Mouse (Mus musculus) hematopoietic stem cell, adult 5-6 weeks (primary cell): ENCODE results near the gene Nr4a1. TPM values are rescaled to one million over a fixed set of nuclear protein-coding genes. Genes with fewer than 3 reads are reported as not detected.

Experiments used
- ATAC-seq, 2 experiments: fragments of 125-278 bp in 1 of 2; replicated peaks in 1 of 2; 2 replicates each; pipeline ENCODE4 v1.8.0; 2016 to 2017; ENCODE audit warnings: inconsistent platforms in 2 of 2, mild to moderate bottlenecking in 2 of 2, moderate number of reproducible peaks in 2 of 2, low read depth in 1 of 2, moderate TSS enrichment in 1 of 2; ENCODE audit not compliant: low FRiP score in 2 of 2, poor library complexity in 2 of 2, severe bottlenecking in 2 of 2, insufficient read depth in 1 of 2, low TSS enrichment in 1 of 2
- total RNA-seq: library from RNA; stranded (forward); fragments of 172-1452, 232-1000 nt; gene quantifications from 2 replicates; pipeline ENCODE4 v1.2.3, GENCODE M21; 2017

Gene Nr4a1
- total RNA-seq = 246 and 344 TPM in 2 replicates

DNA sequence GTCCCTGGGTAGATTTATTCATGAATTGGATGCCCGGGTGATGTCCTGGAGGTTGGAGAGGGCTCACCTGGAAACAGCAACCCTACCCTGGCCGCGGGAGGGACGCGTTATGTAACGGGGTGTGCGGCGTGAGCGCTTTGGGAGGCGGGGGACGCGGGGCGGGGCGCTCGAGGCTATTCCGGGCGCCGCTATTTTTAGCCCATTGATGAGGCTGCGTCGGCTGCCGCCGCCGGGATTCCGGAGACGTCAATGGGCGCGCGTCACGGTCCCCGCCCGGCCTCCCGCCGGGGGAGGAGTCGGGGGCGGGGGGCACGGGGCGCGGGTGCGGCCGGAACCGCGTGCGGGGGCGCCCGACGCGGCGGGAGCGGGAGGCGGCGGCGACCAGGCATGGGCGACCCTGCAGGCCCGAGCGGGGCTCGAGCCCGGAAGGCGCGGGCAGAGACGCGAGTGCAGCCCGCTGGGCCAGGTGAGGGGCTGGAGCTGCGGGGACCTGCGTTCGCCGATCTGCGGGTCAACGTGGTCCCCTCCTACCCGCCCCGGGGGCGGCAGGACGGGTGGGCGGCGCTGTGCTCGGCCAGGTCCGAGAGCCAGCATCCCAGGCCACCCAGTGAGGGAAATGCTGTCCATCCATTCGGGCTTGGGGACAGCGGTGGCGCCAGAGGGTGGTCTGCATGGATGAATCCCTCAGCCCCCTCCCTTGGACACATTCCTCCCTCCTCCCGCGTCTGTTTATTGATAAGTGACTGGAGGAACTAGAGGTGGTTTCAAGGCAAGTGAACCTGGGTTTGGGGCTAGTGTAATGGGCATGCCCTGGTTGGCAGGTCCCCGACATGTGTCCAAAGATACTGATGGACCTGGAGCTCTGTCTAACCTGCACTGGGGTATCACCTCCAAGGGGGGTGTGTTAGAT is at the start of gene Nr4a1:
Gene Nr4a1 (plus strand): TSS at position 384 of the 910 bp plus-strand sequence.
- peak; percentile 24 to 43; a peak in 2 of 4 replicates for ATAC-seq

DNA sequence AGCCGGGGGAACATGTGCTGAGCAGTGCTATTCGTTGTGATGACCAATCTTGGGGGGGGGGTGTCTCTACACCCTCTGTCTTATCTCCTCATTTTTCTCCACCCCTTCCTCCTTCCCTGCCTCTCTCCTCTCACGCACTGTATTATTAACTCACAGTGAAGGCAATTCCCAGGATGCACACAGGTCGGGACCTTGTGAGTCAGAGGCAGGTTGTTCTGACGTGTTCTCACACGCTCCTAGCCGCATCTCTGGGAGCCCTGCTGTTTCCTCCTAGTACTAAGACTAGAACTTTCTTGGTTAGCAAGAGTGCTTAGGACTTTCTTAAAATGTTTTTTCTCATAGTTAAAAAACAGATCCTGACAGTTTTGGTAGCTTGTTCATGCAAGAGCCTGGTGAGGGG is 49.3 kb upstream of the Nr4a1 start:
- no peak for ATAC-seq

DNA sequence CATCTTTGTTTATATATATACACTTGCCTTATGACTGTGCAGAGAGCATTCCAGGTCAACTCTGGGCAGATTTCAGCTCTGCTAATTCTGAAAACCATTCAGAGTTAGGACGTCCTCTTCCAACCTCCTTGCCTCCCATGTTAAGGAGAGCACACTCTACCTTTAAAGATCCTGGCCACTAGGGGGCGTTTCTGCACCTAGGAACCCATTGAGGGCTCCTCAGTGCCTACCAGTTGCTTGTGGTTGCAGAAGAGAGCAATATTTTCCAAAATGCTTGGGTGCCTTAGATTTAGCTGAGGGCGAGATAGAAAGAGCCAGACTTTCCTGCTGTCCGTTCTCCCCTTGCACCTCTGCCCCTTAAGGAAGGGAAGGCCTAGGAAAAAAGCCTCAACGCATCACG is 43.8 kb upstream of the Nr4a1 start:
- ATAC-seq = 0 out of 4 replicates have a peak, but pooled peaks of 1 of the 2 experiments have one; percentile 42

DNA sequence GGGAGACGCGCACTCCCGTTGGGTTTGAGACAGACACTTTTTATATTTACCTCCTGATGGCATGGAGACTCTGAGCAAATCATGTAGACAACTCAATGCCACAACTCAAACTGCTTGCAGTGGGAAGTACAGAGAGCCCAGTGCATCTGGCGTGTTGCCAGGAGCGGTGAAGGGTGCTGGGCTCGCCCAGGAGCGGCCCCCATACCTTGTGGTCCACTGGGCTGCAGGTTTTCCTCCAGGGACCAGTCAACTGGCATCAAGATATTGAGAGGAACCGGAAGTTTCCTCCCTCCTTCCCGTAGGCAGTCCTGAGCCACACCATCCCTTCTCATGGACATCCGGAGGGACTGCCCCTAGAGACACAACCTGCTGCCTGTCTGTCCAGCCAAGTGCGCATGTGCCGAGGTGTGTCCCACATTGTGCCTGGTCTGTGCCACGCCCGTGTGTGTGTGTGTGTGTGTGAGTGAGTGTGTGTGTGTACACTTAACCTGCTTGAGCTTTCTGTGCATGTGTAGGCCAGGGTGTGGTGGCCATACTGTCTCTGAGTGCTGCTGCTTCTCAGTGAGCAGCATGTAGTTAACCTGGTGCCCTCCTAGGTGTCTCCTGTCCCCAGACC is 43.0 kb upstream of the Nr4a1 start:
- ATAC-seq = no peak

DNA sequence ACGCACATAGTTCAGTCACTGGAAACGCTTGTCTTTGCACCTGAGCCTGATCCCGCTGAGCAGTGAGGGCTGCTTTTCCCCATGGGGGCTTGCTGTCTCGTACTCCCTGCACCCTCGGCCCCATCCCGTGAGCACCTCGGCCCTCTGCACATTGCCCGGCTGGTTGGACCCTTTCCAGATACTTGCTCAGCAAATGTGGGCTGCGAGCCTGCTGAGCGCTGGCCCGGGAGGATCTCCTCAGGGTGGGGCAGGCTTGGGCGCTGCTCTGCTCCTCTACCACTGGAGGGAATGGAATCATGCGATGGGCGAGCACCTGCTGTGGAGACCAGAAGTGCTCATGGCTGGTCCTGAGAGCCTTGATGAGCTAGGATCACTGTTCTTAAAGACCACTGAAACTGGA is 41.6 kb upstream of the Nr4a1 start:
- no peak for ATAC-seq

DNA sequence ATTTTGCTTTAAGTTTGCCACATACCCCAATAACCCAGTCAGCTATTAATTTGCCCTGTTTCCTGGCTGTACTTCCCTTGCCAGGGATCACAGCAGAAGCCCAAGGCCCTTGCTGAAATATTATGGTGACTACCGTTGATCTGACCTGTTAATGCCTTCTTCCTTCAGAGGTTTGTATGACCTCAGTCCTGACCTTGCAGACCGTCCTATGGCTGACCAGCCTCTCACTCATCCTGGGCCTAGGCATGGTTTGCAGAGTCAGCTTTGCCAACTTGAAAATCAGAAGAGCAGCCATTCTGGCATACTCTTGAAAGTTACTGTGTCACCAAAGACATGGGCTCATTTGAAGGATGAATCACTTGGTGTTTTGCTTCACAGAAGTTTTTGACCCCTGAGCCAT is 38.9 kb upstream of the Nr4a1 start:
- ATAC-seq = no peak

DNA sequence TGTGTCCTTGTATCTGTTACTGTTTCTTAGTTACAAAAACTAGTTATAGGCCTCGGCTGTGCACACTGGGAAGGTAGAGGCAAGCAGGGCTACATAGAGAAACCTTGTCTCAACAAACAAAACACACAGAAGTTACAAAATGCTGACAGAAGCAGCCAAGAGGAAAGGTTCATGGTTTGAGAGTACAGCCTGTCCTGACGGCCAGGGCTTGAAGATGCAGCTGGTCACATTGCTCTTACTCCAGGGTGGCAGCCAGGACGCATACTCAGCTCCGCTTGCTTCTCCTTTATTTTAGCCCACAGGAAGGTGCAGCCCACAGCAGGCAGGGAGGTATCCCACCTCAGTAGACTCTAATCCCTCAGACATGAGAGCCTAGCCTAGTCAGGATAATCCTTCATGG is 38.0 kb upstream of the Nr4a1 start:
- ATAC-seq = no peak

DNA sequence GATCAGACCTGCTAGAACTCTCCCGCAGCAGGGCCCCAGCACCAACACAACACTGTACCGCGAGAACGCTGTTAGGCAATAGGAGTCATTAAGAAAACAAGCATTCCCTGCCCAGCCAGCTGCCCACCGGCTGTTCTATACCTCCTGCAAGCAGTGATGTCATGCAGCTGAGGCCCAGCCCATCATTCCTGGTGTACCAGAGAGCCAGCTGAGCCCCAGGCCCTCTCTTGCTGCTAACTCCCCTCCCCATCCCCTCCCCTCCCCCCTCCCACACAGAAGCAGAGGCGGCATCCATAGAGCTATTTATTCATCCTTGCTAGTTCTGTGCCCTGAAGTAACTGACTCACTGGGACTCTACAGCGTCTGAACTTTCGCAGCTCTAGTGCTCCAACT is 33.2 kb upstream of the Nr4a1 start:
- ATAC-seq = no peak

DNA sequence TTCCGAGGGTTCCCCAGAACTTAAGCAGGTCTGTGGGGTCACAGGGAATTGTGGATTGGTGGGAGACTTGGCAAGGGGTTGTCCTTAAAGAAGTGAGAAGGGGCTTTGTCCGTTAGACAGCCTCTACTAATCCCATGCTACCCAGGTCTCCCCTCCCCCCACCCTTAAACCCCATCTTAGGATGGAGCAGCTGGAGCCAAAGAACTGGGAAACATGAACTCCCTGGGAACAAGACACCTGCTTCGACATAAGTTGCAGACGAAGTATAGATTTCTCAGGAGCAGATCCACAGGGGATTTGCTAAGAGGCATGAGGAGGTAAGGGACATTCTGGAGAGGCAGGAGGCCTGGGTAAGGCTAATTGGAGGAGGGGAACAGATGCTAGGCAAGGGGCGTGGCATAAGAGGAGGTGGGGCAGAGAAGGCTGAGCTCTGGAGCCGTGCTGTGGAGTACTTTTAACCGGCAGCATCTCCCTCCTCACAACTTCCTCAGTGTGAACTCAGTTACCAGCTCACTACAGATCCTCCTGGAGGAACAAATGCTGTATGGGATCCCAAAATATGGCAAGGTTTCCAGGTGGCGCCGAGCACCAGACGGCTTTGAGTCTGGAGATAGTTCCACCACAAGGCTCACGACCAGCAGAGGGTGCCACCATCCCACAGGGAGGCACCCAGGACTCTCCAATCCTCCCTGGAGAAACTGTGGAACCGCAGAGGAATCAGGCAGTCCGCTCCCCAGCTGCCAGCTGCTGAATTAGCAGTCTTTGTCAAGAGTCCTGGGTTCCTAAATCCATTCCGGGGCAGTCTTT is 32.6 kb upstream of the Nr4a1 start:
- peak in 1 of 2 experiments; percentile 31; a peak in 1 of 4 replicates for ATAC-seq

DNA sequence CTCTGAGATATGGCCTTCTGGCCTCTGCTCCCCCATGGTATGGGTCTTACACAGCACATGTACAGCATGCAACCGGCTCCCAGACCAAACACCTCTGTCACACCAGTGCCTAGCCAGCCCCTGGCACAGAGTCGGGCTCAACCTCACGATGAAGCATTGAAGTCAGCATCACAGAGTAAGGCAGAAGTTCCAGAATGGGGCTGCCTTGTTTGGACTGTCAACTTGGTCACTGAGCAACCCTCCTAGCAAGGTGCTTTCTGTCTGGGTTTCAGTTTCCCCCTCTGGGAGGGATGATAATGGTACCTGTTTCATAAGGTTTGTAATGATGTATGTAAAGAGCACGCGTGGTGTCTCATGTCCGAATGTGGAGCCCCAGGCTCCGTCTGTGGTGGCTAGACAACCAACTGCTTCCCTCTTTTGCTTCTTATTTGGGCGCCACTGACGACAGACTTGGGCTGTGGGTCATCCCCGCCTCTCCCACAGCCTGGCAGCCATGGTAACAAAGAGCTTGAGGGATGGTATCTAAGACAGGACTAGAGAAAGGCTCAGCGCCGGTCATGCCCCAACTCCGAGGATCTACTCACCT is 31.1 kb upstream of the Nr4a1 start:
- ATAC-seq = peak in 1 of 2 experiments; percentile 13; a peak in 1 of 4 replicates

DNA sequence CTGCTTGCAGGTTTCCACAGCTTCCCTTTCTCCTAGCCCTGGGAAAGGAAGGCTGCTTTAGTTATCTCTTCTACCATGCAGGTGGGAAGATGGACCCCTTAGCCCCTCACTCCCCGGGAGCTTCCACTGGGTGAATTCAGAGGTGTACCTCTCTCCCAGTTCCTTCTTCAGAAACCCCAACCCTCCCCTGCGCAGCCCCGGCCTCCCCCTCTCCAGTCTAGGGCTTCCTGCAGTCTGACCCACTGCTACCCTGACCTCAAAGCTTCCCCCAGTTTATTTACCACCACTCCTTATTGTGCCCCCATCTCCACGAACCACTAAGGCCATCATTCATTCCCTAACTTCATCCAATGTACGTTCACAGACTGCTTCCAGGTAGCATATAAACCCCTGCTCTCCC is 30.5 kb upstream of the Nr4a1 start:
- ATAC-seq = no peak

DNA sequence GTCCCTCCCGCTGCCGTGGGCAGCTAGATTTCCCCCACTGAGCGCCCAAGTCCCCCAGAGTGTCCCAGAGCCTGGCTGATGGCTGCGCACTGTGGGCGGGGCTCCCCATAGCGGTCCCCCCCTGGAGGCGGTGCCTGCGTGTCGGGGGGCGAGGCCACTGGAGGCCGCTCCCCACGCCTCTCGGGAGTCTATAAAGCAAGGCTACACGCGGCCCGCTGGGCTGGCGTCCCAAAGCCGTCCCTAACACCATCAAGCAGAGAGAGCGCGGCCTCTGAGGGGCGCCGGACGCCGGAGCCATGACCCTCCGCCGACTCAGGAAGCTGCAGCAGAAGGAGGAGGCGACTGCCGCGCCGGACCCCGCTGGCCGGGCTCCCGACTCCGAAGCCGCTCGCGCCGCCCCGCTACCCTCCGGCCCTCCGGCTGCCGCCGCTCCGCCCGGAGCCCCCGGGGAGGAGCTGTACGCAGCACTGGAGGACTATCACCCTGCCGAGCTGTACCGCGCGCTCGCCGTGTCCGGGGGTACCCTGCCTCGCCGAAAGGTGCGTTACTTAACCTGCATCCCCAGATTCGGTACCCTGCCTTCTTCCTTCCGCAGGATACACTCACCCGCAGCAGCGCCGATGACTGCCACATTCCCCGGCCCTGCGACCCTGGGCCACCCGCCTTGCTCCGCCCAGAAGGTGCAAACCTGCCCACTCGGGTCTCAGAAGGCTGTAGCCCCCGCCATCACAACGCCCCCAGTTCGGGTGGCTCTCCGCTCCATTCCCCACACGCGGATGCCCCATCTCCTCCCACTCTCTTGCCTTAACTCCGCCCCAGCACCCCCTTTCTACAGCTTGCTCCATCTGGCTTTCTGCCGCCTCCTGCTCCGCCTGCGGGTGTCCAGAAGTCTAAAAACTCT is 29.8 kb upstream of the Nr4a1 start, which contains the start of gene Grasp:
Gene Grasp (plus strand): TSS at position 183 of the 901 bp plus-strand sequence.
- peak; percentile 73 to 78 for ATAC-seq

DNA sequence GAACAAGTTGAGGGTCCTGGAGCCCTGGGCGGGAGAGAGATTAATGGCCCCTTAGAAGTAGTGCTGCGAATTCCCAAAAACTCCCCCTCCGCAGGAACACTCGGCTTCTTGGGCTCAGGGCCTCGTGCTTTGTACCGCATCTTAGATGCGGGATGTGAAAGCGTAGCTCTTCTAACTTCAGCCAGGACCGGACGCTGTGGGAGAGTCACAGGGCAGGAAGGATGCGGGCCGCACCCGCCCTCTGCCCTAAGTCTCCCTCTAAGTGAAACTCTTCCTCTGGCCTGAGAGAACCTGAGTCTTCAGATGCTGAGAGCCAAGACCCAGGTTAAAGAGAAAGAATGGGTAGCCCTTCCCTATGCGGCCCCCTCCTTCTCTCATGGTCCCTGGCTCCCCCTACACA is 29.1 kb upstream of the Nr4a1 start:
- no peak for ATAC-seq

DNA sequence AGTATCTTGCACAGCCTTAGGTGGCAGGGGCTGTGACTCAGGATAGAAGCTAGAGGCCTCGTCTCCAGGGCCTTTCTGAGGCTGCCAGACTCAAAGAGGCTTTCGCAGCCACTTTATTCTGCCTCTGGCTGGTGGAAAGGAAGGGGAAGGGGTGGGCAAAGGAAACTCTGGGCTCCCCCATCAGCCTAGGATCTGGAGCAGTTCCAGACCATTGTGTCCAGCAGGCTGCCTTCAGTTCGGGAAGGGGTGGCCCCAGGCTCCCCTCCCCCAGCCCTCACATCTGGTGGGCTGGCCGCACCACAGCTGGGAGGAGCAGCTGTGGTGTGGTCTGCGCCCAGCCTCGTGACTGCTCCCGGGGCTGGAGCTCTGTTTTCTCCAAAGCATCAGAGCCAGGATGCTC is 26.1 kb upstream of the Nr4a1 start:
- ATAC-seq = no peak

DNA sequence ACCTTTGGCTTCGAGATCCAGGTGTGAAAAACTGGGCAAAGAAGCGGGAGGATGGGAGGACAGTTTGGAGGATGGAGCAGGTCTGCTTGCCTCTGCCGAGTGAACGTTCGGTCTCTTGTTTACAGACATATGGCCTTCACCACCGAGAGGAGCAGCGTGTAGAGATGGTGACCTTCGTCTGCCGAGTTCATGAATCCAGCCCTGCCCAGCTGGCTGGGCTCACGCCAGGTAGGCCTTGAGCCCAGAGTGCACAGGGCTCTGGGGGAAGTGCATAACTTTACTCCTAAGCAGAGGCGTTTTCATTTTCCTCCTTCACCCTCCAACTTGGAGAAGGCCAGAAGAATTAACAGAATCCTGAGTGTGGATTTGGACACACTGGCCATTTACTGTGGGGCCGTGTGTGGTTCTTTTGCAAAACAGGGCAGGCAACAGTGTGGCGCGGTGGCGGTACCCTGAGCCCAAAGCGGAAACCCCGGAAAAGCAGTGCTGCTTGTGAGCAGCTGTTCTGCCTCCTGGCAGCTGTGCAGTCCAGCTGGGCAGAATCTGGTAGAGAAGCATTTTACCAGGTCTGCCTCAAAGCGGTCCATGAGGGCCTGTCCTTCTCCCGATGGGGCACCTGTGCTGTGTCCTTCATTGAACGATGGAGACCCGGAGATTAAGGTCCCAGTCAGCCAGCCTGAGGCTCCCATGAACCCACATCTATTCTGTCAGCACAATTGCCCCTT is 25.0 kb upstream of the Nr4a1 start:
- ATAC-seq = no peak

DNA sequence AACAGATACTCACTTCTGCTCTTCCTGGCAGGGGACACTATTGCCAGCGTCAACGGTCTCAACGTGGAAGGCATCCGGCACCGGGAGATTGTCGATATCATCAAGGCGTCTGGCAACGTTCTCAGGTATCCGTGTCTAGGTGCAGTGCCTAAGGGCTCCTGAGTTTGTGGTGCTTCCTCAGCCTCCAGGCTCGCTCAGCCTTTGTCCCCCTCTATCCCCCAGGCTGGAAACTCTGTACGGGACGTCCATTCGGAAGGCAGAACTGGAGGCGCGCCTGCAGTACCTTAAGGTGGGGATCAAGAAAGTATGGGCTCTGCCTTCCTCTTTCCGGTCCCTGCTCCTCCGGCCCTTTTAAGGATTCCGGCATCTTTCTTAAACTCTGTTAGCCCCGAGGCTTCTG is 23.6 kb upstream of the Nr4a1 start:
- ATAC-seq = no peak
